Mouse (Mus musculus) ES-E14 (cell line): ENCODE results near the gene Hist1h2bc. TPM values are rescaled to one million over a fixed set of nuclear protein-coding genes. Genes with fewer than 3 reads are reported as not detected.
"Not testable (repeated sequence)": the region's sequence is repeated elsewhere in the genome, so short reads cannot be mapped to it uniquely, and the experiment has no call there.

Source experiments
- DNase-seq: peaks from one replicate; pipeline ENCODE4 v3.0.0-alpha.2; 2013; ENCODE audit warnings: low read depth, low spot score
- H3K27ac ChIP-seq: 2 replicates; pipeline ENCODE4 v1.5.1; 2012; ENCODE audit warnings: low read depth, mild to moderate bottlenecking, low read length, moderate library complexity, mixed read lengths; ENCODE audit not compliant: poor library complexity, insufficient read depth, severe bottlenecking
- H3K36me3 ChIP-seq: 2 replicates; pipeline ENCODE4 v1.6.1; 2012; ENCODE audit warnings: mild to moderate bottlenecking, low read length, moderate library complexity, mixed read lengths; ENCODE audit not compliant: control insufficient read depth, poor library complexity, insufficient read depth, severe bottlenecking
- H3K4me1 ChIP-seq, 2 experiments: fragments of 150-350 bp in 1 of 2; sonication (generic) in 1 of 2; 2 replicates each; pipeline ENCODE4 v1.6.1; 2012; ENCODE audit warnings: low read length in 2 of 2, mild to moderate bottlenecking in 1 of 2, mixed read lengths in 1 of 2; ENCODE audit not compliant: control insufficient read depth in 2 of 2, insufficient read depth in 2 of 2, poor library complexity in 1 of 2
- H3K4me3 ChIP-seq, 2 experiments: fragments of 150-350 bp in 1 of 2; sonication (generic) in 1 of 2; 2 replicates each; pipeline ENCODE4 v1.5.1; 2012; ENCODE audit warnings: low read length in 2 of 2, low read depth in 1 of 2, mild to moderate bottlenecking in 1 of 2, mixed read lengths in 1 of 2; ENCODE audit not compliant: insufficient read depth in 1 of 2, poor library complexity in 1 of 2, severe bottlenecking in 1 of 2
- H3K9ac ChIP-seq: 2 replicates; pipeline ENCODE4 v1.6.1; 2012; ENCODE audit warnings: low read depth, mild to moderate bottlenecking, low read length, mixed read lengths; ENCODE audit not compliant: poor library complexity, insufficient read depth, severe bottlenecking
- H3K9me3 ChIP-seq: fragments of 150-350 bp; sonication (generic); 2 replicates; pipeline ENCODE4 v1.6.1; 2012; ENCODE audit warnings: low read depth, mild to moderate bottlenecking, low read length; ENCODE audit not compliant: control insufficient read depth, insufficient read depth
- CHD2 ChIP-seq: IDR thresholded peaks from 2 replicates; pipeline ENCODE4 v1.6.1; 2014; ENCODE audit warnings: mild to moderate bottlenecking, low read depth, low read length, inconsistent platforms
- HCFC1 ChIP-seq: IDR thresholded peaks from 2 replicates; pipeline ENCODE4 v1.6.1; 2012; ENCODE audit warnings: low read length, inconsistent platforms, borderline replicate concordance; ENCODE audit not compliant: insufficient read depth
- MAFK ChIP-seq: IDR thresholded peaks from 2 replicates; pipeline ENCODE4 v1.6.1; 2014; ENCODE audit warnings: mild to moderate bottlenecking, low read depth, low read length, inconsistent platforms; ENCODE audit not compliant: insufficient read depth
- ZC3H11A ChIP-seq: IDR thresholded peaks from 2 replicates; pipeline ENCODE4 v1.6.1; 2012; ENCODE audit warnings: low read depth, mild to moderate bottlenecking, inconsistent platforms, low read length, borderline replicate concordance
- ZNF384 ChIP-seq: IDR thresholded peaks from 2 replicates; pipeline ENCODE4 v1.6.1; 2012; ENCODE audit warnings: low read depth, low read length, inconsistent platforms
- in situ Hi-C, 2 experiments: fragments of 600-800 bp; cut with MboI; formaldehyde crosslinking; loops; one replicate each; pipeline ENCODE4 v1.15.1; 2025; ENCODE audit warnings: low sequenced_read_pairs in 2 of 2, inconsistent platforms in 1 of 2; ENCODE audit not compliant: unreplicated experiment in 2 of 2
- total RNA-seq: library from RNA; depleted of rRNA; stranded (reverse); fragments of 300-350 nt; gene quantifications from 2 replicates; pipeline ENCODE4 v1.2.3, GENCODE M21; 2012

Hist1h2bc gene
- total RNA-seq, 1 experiment, result 545 TPM

- Histone ChIP-seq H3K9me3 (no peaks in the 10 kb centered on the region), H3K4me1 (peaks cover 0 to 6% of the 10 kb centered on the region in 2 experiments; a peak in 1 of 4 replicates), H3K27ac (no peak overlapping the region), H3K4me3 (no peak overlapping the region), H3K9ac (no peak overlapping the region), H3K36me3 (no peaks in the 10 kb centered on the region)
- DNase-seq, result no peak
- no peak for TF ChIP-seq MAFK
- TF ChIP-seq HCFC1, result no peak
- TF ChIP-seq ZNF384, result no peak
- no peak for TF ChIP-seq CHD2
- TF ChIP-seq ZC3H11A, result no peak
- in situ Hi-C loops, result loop anchor here in 1 of 2 experiments (25.0 kb wide), 1 partner anchor 1662 kb away; the partner anchor contains the start of genes Hist1h2ag, Hist1h2ah, Hist1h2bj and Hist1h2bk
These were observed 15.8 kb downstream of the Hist1h2bc start for GRCm38 (mm10) chr13:23699767-23700166.

GRCm38 (mm10) chr13:23700786-23701520 lies 17.0 kb downstream of the Hist1h2bc start:
- in situ Hi-C loops, result no loop called here

GRCm38 (mm10) chr13:23702220-23702619 lies 18.2 kb downstream of the Hist1h2bc start:
- TF ChIP-seq ZC3H11A, result no peak
- no peak for TF ChIP-seq ZNF384
- no peak for TF ChIP-seq HCFC1
- no peak for TF ChIP-seq MAFK
- TF ChIP-seq CHD2, result no peak
- in situ Hi-C loops, result no loop called here
- Histone ChIP-seq H3K9ac (no peak overlapping the region), H3K36me3 (no peaks in the 10 kb centered on the region), H3K4me1 (no peaks in the 10 kb centered on the region), H3K27ac (no peak overlapping the region), H3K9me3 (no peaks in the 10 kb centered on the region), H3K4me3 (no peak overlapping the region)
- DNase-seq, result no peak

More at GRCm38 (mm10) chr13:23700786-23701520, 17.0 kb downstream of the Hist1h2bc start:
- Histone ChIP-seq H3K4me1 (0 out of 4 replicates have a peak, but pooled peaks cover 0 to 2% of the 10 kb centered on the region in 2 experiments), H3K36me3 (no peaks in the 10 kb centered on the region), H3K9ac (no peak overlapping the region), H3K4me3 (no peak overlapping the region), H3K27ac (no peak overlapping the region), H3K9me3 (no peaks in the 10 kb centered on the region)
- DNase-seq, result peak; percentile 74
- no peak for TF ChIP-seq HCFC1
- TF ChIP-seq ZC3H11A, result peak; percentile 77
- no peak for TF ChIP-seq CHD2
- no peak for TF ChIP-seq MAFK
- no peak for TF ChIP-seq ZNF384

- in situ Hi-C loops, H3K4me3 ChIP-seq, H3K27ac ChIP-seq, H3K9ac ChIP-seq, H3K4me1 ChIP-seq, H3K36me3 ChIP-seq, H3K9me3 ChIP-seq, DNase-seq: not testable (repeated sequence)
These were observed 18.8 kb downstream of the Hist1h2bc start for GRCm38 (mm10) chr13:23702801-23703200.

- peaks cover 4 to 5% of the 10 kb centered on the region in 2 experiments; a peak in 2 of 4 replicates for H3K4me1 ChIP-seq
- DNase-seq, result no peak
- H3K27ac ChIP-seq, result no peak overlapping the region
- no peaks in the 10 kb centered on the region for H3K36me3 ChIP-seq
- in situ Hi-C loops, result no loop called here
- H3K9me3 ChIP-seq, result no peaks in the 10 kb centered on the region
- H3K4me3 ChIP-seq, result no peak overlapping the region
- no peak overlapping the region for H3K9ac ChIP-seq
- no peak for TF ChIP-seq CHD2
- TF ChIP-seq MAFK, result no peak
- no peak for TF ChIP-seq HCFC1
- no peak for TF ChIP-seq ZNF384
- TF ChIP-seq ZC3H11A, result no peak
These were observed 21.9 kb downstream of the Hist1h2bc start for GRCm38 (mm10) chr13:23705751-23706356.
